Mouse (Mus musculus) frontal cortex, adult 2 months (tissue): ENCODE measurements around the gene Stard8. TPM values are rescaled to one million over a fixed set of nuclear protein-coding genes. Genes with fewer than 3 reads are reported as not detected.

ENCODE experiments used
- polyA plus RNA-seq: library from polyadenylated mRNA; depleted of rRNA; stranded (reverse); fragments of >200 nt; gene quantifications from 2 replicates; pipeline ENCODE4 v1.2.3, GENCODE M21; 2012; rRNA removed

The Stard8 gene
- polyA plus RNA-seq, 1 experiment, result 41.5 TPM

Other genes starting within 250 kb of the Stard8 start
- gene Ophn1, start 112.2 kb upstream of the Stard8 start, polyA plus RNA-seq, result 30.5 and 36.8 TPM in 2 replicates
- 21.9 and 22.7 TPM in 2 replicates for gene Yipf6, start 66.9 kb upstream of the Stard8 start, polyA plus RNA-seq
- 9.0 and 12.6 TPM in 2 replicates for gene Efnb1, start 132.9 kb downstream of the Stard8 start, polyA plus RNA-seq